Mouse (Mus musculus) ES-E14 (cell line): ENCODE results near the gene Prune1.
A peak's percentile ranks its signal among the peaks of the same experiment; 100 is the strongest.

Source experiments
- CHD2 ChIP-seq: IDR thresholded peaks from 2 replicates; pipeline ENCODE4 v1.6.1; 2014; ENCODE audit warnings: mild to moderate bottlenecking, low read depth, low read length, inconsistent platforms
- HCFC1 ChIP-seq: IDR thresholded peaks from 2 replicates; pipeline ENCODE4 v1.6.1; 2012; ENCODE audit warnings: low read length, inconsistent platforms, borderline replicate concordance; ENCODE audit not compliant: insufficient read depth
- MAFK ChIP-seq: IDR thresholded peaks from 2 replicates; pipeline ENCODE4 v1.6.1; 2014; ENCODE audit warnings: mild to moderate bottlenecking, low read depth, low read length, inconsistent platforms; ENCODE audit not compliant: insufficient read depth
- ZC3H11A ChIP-seq: IDR thresholded peaks from 2 replicates; pipeline ENCODE4 v1.6.1; 2012; ENCODE audit warnings: low read depth, mild to moderate bottlenecking, inconsistent platforms, low read length, borderline replicate concordance
- ZNF384 ChIP-seq: IDR thresholded peaks from 2 replicates; pipeline ENCODE4 v1.6.1; 2012; ENCODE audit warnings: low read depth, low read length, inconsistent platforms

DNA sequence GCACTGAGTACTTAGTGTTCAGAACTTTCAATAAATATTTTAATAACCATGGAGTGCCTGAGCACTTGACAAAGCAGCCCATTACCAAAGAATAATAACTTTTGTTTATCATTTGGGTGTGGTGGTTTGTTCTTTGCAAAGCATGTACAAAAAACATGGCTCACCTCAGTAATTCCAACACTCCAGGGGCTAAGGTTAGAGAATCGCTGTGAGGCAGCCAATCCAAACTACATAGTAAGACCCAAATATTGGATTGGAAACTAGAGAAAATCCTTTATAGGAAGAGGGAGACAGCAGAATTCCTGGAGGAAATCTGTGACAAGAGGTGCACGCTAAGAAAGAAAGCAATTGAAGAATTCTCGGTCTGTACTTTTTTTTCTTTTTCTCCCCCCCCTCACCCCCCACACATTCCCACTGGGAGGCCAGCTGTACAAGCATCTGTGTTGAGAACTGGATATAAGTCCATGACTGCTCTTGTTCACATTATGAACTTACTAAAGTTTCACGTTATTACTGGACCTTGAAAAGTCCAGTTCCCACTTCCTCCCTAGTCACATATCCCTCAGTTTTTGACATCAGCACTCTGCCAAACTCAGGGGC is 65.1 kb downstream of the Prune1 start:
- TF ChIP-seq HCFC1 = no peak
- TF ChIP-seq ZC3H11A = no peak
- TF ChIP-seq ZNF384 = 0 out of 2 replicates have a peak, but pooled peaks have one; percentile 53
- no peak for TF ChIP-seq MAFK
- TF ChIP-seq CHD2 = no peak
